Mouse (Mus musculus): ENCODE results near the gene Gm49486. TPM values are rescaled to one million over a fixed set of nuclear protein-coding genes. Genes with fewer than 3 reads are reported as not detected.

Gm49486 gene
- polyA plus RNA-seq, 1 experiment from 2014 or later = 0.94 TPM

- H3K9ac ChIP-seq (replicated peaks; ENCODE audit: low read depth, low read length) = no peak overlapping the region
- no peaks in the 10 kb centered on the region for H3K27me3 ChIP-seq (replicated peaks; ENCODE audit: control insufficient read depth, insufficient read depth, low read length)
- H3K27ac ChIP-seq (ENCODE audit: low read length) = no peak overlapping the region
- H3K36me3 ChIP-seq (ENCODE audit: control insufficient read depth, insufficient read depth) = peaks cover 27% of the 10 kb centered on the region
- H3K4me1 ChIP-seq (replicated peaks; ENCODE audit: control insufficient read depth, insufficient read depth, low read length) = peaks cover 18% of the 10 kb centered on the region
- H3K9me3 ChIP-seq (ENCODE audit: control insufficient read depth, low read length) = no peaks in the 10 kb centered on the region
- no peak overlapping the region for H3K4me2 ChIP-seq (ENCODE audit: low read length)
- 88% methylated on average over 3 of the region's 3 CpGs for WGBS
- no peak overlapping the region for H3K4me3 ChIP-seq (replicated peaks; ENCODE audit: low read length)
- ATAC-seq = no peak
These were observed 16.1 kb downstream of the Gm49486 start for GRCm38 (mm10) chr15:79245321-79245720.

GRCm38 (mm10) chr15:79250236-79250635 is 21.0 kb downstream of the Gm49486 start:
- Histone ChIP-seq H3K9me3 (ENCODE audit: control insufficient read depth, low read length) (no peaks in the 10 kb centered on the region), H3K27ac (ENCODE audit: low read length) (no peak overlapping the region), H3K4me3 (replicated peaks; ENCODE audit: low read length) (no peak overlapping the region), H3K4me1 (replicated peaks; ENCODE audit: control insufficient read depth, insufficient read depth, low read length) (peaks cover 10% of the 10 kb centered on the region), H3K4me2 (ENCODE audit: low read length) (no peak overlapping the region), H3K9ac (replicated peaks; ENCODE audit: low read depth, low read length) (no peak overlapping the region), H3K27me3 (replicated peaks; ENCODE audit: control insufficient read depth, insufficient read depth, low read length) (peaks cover 30% of the 10 kb centered on the region), H3K36me3 (ENCODE audit: control insufficient read depth, insufficient read depth) (peaks cover 21% of the 10 kb centered on the region)
- no peak for ATAC-seq
- WGBS = 79% methylated on average over 2 of the region's 2 CpGs

- no peak overlapping the region for H3K4me2 ChIP-seq (ENCODE audit: low read length)
- WGBS = 63% methylated on average over 7 of the region's 7 CpGs
These were observed 22.0 kb downstream of the Gm49486 start for GRCm38 (mm10) chr15:79251168-79251567.

GRCm38 (mm10) chr15:79251781-79252491 is 22.7 kb downstream of the Gm49486 start:
- Histone ChIP-seq H3K27ac (ENCODE audit: low read length) (no peak overlapping the region), H3K4me2 (ENCODE audit: low read length) (peak overlapping the region; percentile 68), H3K9ac (replicated peaks; ENCODE audit: low read depth, low read length) (peak overlapping the region; percentile 49), H3K9me3 (ENCODE audit: control insufficient read depth, low read length) (no peaks in the 10 kb centered on the region), H3K27me3 (replicated peaks; ENCODE audit: control insufficient read depth, insufficient read depth, low read length) (peaks cover 30% of the 10 kb centered on the region), H3K36me3 (ENCODE audit: control insufficient read depth, insufficient read depth) (peaks cover 10% of the 10 kb centered on the region; the same call in 1 of the 2 replicates), H3K4me3 (replicated peaks; ENCODE audit: low read length) (peak overlapping the region; percentile 35), H3K4me1 (replicated peaks; ENCODE audit: control insufficient read depth, insufficient read depth, low read length) (peaks cover 10% of the 10 kb centered on the region)
- 2% methylated on average over 61 of the region's 61 CpGs for WGBS
- peak; percentile 61 for ATAC-seq

More at GRCm38 (mm10) chr15:79251168-79251567, 22.0 kb downstream of the Gm49486 start:
- H3K27ac ChIP-seq (ENCODE audit: low read length) = no peak overlapping the region
- peaks cover 15% of the 10 kb centered on the region for H3K36me3 ChIP-seq (ENCODE audit: control insufficient read depth, insufficient read depth)
- H3K27me3 ChIP-seq (replicated peaks; ENCODE audit: control insufficient read depth, insufficient read depth, low read length) = peaks cover 30% of the 10 kb centered on the region
- no peak overlapping the region for H3K9ac ChIP-seq (replicated peaks; ENCODE audit: low read depth, low read length)
- no peak overlapping the region for H3K4me3 ChIP-seq (replicated peaks; ENCODE audit: low read length)
- H3K4me1 ChIP-seq (replicated peaks; ENCODE audit: control insufficient read depth, insufficient read depth, low read length) = peaks cover 10% of the 10 kb centered on the region
- ATAC-seq = no peak
- no peaks in the 10 kb centered on the region for H3K9me3 ChIP-seq (ENCODE audit: control insufficient read depth, low read length)

- peaks cover 30% of the 10 kb centered on the region for H3K27me3 ChIP-seq (replicated peaks; ENCODE audit: control insufficient read depth, insufficient read depth, low read length)
- 32% methylated on average over 24 of the region's 24 CpGs for WGBS
- H3K36me3 ChIP-seq (ENCODE audit: control insufficient read depth, insufficient read depth) = peaks cover 10% of the 10 kb centered on the region; the same call in 1 of the 2 replicates
- peak overlapping the region; percentile 49 for H3K9ac ChIP-seq (replicated peaks; ENCODE audit: low read depth, low read length)
- H3K4me3 ChIP-seq (replicated peaks; ENCODE audit: low read length) = peak overlapping the region; percentile 35
- H3K4me1 ChIP-seq (replicated peaks; ENCODE audit: control insufficient read depth, insufficient read depth, low read length) = peaks cover 10% of the 10 kb centered on the region
- no peak for ATAC-seq
- no peaks in the 10 kb centered on the region for H3K9me3 ChIP-seq (ENCODE audit: control insufficient read depth, low read length)
- peak overlapping the region; percentile 68 for H3K4me2 ChIP-seq (ENCODE audit: low read length)
- H3K27ac ChIP-seq (ENCODE audit: low read length) = no peak overlapping the region
These were observed 23.4 kb downstream of the Gm49486 start for GRCm38 (mm10) chr15:79252580-79252979.

- H3K9me3 ChIP-seq (ENCODE audit: control insufficient read depth, low read length) = no peaks in the 10 kb centered on the region
- peaks cover 10% of the 10 kb centered on the region for H3K4me1 ChIP-seq (replicated peaks; ENCODE audit: control insufficient read depth, insufficient read depth, low read length)
- H3K36me3 ChIP-seq (ENCODE audit: control insufficient read depth, insufficient read depth) = no peaks in the 10 kb centered on the region
- H3K4me2 ChIP-seq (ENCODE audit: low read length) = no peak within 1 kb of the TSS
- H3K4me3 ChIP-seq (replicated peaks; ENCODE audit: low read length) = no peak within 1 kb of the TSS
- WGBS = 15% methylated on average over 3 of the region's 3 CpGs
- ATAC-seq = no peak
- H3K27me3 ChIP-seq (replicated peaks; ENCODE audit: control insufficient read depth, insufficient read depth, low read length) = peaks cover 30% of the 10 kb centered on the region
- no peak within 1 kb of the TSS for H3K27ac ChIP-seq (ENCODE audit: low read length)
- H3K9ac ChIP-seq (replicated peaks; ENCODE audit: low read depth, low read length) = no peak within 1 kb of the TSS
These were observed 25.5 kb downstream of the Gm49486 start, which contains the start of gene Slc16a8 for GRCm38 (mm10) chr15:79254661-79255060. Slc16a8 (minus strand) TSS chr15:79254761.

GRCm38 (mm10) chr15:79258521-79258920 is 29.3 kb downstream of the Gm49486 start:
- no peaks in the 10 kb centered on the region for H3K36me3 ChIP-seq (ENCODE audit: control insufficient read depth, insufficient read depth)
- ATAC-seq = no peak
- H3K27ac ChIP-seq (ENCODE audit: low read length) = no peak overlapping the region
- peaks cover 28% of the 10 kb centered on the region for H3K27me3 ChIP-seq (replicated peaks; ENCODE audit: control insufficient read depth, insufficient read depth, low read length)
- H3K9ac ChIP-seq (replicated peaks; ENCODE audit: low read depth, low read length) = no peak overlapping the region
- no peaks in the 10 kb centered on the region for H3K9me3 ChIP-seq (ENCODE audit: control insufficient read depth, low read length)
- 28% methylated on average over 17 of the region's 17 CpGs for WGBS
- no peak overlapping the region for H3K4me3 ChIP-seq (replicated peaks; ENCODE audit: low read length)
- no peak overlapping the region for H3K4me2 ChIP-seq (ENCODE audit: low read length)
- peaks cover 17% of the 10 kb centered on the region for H3K4me1 ChIP-seq (replicated peaks; ENCODE audit: control insufficient read depth, insufficient read depth, low read length)

- Histone ChIP-seq H3K9me3 (ENCODE audit: control insufficient read depth, low read length) (no peaks in the 10 kb centered on the region), H3K4me3 (replicated peaks; ENCODE audit: low read length) (peak overlapping the region; percentile 57), H3K27ac (ENCODE audit: low read length) (no peak overlapping the region), H3K27me3 (replicated peaks; ENCODE audit: control insufficient read depth, insufficient read depth, low read length) (peaks cover 20% of the 10 kb centered on the region), H3K4me2 (ENCODE audit: low read length) (peak overlapping the region; percentile 97), H3K9ac (replicated peaks; ENCODE audit: low read depth, low read length) (peak overlapping the region; percentile 71), H3K36me3 (ENCODE audit: control insufficient read depth, insufficient read depth) (no peaks in the 10 kb centered on the region), H3K4me1 (replicated peaks; ENCODE audit: control insufficient read depth, insufficient read depth, low read length) (peaks cover 17% of the 10 kb centered on the region)
- peak; percentile 82 for ATAC-seq
- WGBS = 1% methylated on average over 55 of the region's 62 CpGs
These were observed 32.0 kb downstream of the Gm49486 start for GRCm38 (mm10) chr15:79261095-79261725.

GRCm38 (mm10) chr15:79261757-79262156 is 32.6 kb downstream of the Gm49486 start:
- Histone ChIP-seq H3K36me3 (ENCODE audit: control insufficient read depth, insufficient read depth) (no peaks in the 10 kb centered on the region), H3K9ac (replicated peaks; ENCODE audit: low read depth, low read length) (peak overlapping the region; percentile 71), H3K4me1 (replicated peaks; ENCODE audit: control insufficient read depth, insufficient read depth, low read length) (peaks cover 17% of the 10 kb centered on the region), H3K4me3 (replicated peaks; ENCODE audit: low read length) (peak overlapping the region; percentile 57), H3K27me3 (replicated peaks; ENCODE audit: control insufficient read depth, insufficient read depth, low read length) (peaks cover 20% of the 10 kb centered on the region), H3K4me2 (ENCODE audit: low read length) (peak overlapping the region; percentile 97), H3K27ac (ENCODE audit: low read length) (no peak overlapping the region), H3K9me3 (ENCODE audit: control insufficient read depth, low read length) (no peaks in the 10 kb centered on the region)
- WGBS = 0% methylated on average over 15 of the region's 28 CpGs
- peak; percentile 43 for ATAC-seq

Measured in forebrain, embryonic 16.5 days (tissue).